Mouse (Mus musculus) CH12F3 (cell line): Measurements from ENCODE around the gene Pla2g10.
"Not testable (repeated sequence)": the region's sequence is repeated elsewhere in the genome, so short reads cannot be mapped to it uniquely, and the experiment has no call there.

Experiments
- in situ Hi-C: fragments of 300-500 bp; cut with MboI; formaldehyde crosslinking; loops from 2 replicates; pipeline ENCODE4 v1.14.3; 2020; ENCODE audit warnings: low sequenced_read_pairs

Pla2g10 gene

DNA sequence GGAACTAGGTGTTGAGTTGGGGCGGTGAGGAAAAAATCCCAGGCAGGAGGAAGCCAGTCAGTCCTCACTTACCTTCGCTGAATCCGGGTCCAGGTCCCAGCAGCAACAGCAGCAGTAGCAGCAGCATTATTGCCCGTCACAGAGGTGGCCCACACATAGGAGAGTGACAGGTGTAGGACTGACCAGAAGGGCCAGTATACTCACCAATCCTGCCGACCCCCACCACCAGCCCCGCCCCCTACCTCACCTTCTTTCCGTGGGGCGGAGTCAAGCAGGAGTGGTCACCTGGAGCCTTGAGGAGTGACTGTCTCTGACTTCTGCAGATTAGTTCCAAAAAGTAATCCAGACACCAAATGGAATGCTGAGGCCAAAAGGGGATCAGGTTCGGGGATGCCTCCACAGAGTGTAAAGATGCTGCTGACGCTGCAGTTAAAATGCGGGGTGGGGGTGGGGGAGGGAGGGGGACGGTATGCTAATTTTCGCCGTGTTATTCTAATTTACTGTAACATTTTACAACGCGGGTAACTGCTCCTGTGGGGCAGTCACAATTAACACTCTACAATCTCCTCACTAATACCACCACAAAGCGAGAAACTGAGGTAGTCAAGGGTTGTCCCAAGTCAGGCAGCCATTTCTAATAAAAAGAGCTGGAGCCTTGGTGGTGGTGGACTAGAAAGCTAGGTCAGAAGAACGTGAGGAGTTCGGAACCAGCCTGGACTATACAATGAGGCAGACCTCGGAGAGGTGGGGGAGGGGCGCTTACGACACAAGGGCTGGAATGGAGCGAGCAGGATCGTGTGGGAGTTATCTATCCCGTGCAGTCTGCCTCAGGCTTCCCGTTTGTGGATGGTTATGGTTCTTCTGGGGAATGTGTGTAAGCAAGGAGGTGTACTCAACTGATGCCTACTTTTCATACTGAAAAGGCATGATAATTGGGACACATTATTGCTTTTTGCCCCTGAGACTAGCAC lies at the start of gene Pla2g10:
TSS of gene Pla2g10 (minus strand) at position 699 of the 971 bp plus-strand sequence.
- in situ Hi-C loops: no loop called here

DNA sequence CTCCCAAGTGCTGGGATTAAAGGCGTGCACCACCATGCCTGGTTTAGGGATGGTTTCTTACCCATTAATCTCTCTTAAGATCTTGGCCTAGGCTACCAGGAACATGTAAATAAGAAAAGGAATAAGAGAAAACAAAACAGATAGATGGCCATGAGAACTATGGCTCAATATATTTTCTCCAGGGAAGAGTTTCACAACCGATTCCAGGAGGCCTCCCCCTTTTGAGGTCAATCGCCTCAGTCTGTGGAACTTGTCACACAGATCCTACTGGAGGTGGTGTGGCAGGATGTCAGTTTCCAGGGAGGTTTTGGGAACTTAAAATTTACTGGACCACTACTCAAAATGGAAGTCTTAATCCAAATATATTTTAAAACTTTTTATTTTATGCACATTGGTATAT lies 43.9 kb upstream of the Pla2g10 start:
- in situ Hi-C loops: not testable (repeated sequence)

DNA sequence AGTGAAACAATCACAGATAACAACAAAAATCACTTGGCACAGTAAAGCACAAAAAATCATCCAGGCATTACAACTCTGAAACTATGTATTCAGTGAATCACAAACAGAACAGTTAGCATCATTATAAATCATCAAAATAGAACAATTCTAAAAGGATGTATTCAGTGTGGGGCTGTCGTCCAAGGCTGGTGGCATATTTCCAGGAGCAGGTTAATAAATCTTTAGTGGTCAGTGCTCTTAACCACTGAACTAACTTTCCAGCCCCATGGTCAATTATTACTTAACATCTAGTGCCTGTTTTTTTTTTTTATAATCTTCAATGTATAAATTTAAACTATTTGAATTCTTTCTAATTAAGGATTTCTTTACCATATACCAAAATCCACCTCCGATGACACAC lies 43.2 kb upstream of the Pla2g10 start:
- in situ Hi-C loops: not testable (repeated sequence)

DNA sequence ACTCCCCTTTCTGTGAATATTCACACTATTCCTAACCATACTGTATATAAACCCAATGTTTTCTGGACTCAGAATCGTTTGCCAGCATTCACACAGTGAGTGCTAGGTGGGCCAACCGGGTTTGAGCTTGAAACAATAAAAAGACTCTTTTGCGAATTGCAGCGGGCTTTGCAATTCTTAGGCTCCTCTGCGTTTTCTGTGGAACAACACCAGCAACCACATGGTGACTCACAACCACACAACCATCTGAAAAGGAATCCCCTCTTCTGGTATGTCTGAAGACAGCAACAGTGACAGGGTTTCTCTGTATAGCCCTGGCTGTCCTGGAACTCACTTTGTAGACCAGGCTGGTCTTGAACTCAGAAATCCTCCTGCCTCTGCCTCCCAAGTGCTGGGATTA lies 41.3 kb upstream of the Pla2g10 start:
- in situ Hi-C loops: not testable (repeated sequence)

DNA sequence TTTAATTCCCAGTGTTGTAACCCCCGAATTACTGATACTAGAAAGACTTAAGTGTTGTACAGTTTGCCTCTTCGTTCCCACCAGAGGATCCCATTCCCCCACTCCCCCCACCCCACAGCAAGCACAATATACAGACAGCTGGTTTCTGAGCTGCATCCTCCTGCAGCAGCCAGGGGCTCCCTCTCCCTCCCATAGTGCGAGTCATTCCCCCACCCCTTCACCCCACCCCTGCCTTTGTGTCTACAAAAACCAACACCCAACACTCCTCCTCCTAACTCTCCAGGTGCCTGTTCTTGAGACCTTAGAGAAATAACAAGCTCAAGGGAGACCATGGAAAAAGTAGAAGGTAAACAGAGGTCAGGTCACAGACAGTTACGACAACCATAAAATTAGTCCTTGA lies 40.8 kb upstream of the Pla2g10 start:
- in situ Hi-C loops: not testable (repeated sequence)

DNA sequence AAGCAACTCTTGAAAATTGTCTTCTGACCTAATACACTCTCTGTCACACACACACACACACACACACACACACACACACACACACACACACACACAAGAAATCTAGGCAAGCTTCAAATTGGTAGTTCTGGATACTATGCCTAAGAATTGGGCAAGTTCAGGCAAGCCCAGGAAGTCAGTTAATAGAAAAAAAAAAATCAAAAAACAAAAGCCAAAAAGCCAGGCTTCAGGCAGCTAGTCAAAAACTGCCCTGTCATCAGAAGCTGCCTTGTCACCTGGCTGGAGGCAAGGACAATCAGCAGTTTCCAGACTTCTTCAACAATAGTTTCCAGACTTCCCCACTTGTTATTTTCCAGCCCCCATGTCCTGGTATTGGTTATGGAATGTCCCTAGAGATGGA lies 35.6 kb upstream of the Pla2g10 start:
- in situ Hi-C loops: no loop called here

DNA sequence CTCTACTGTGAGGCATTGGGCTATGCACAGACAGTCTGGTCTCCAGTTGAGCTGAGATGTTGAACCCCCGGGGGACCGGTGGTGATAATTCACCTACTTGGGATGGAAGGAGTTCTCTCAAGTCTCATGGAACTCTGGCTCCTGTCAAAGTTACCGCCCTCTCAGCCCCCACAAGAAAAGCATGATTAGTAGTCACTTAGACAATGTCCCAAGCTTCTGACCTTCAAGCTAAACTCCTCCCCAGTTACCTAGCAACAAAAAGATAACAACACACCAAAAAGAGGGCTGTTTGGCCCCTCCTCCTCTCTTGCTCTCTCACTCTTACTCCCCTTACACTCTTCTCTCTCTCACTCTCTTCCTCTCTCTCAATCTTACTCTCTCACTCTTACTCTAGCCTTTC lies 33.7 kb upstream of the Pla2g10 start:
- in situ Hi-C loops: no loop called here

DNA sequence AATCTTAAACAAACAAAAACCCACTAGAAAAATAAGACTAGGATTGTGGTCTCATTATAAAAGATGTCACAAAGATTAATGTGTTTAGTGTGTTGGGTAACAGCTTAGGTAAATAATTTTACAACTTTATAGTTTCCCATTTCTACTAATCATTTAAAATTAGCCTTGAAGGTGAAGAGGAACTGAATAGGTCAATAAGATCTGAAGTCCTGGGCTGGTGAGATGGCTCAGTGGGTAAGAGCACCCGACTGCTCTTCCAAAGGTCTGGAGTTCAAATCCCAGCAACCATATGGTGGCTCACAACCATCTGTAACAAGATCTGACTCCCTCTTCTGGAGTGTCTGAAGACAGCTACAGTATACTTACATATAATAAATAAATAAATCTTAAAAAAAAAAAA lies 32.0 kb upstream of the Pla2g10 start:
- in situ Hi-C loops: not testable (repeated sequence)

DNA sequence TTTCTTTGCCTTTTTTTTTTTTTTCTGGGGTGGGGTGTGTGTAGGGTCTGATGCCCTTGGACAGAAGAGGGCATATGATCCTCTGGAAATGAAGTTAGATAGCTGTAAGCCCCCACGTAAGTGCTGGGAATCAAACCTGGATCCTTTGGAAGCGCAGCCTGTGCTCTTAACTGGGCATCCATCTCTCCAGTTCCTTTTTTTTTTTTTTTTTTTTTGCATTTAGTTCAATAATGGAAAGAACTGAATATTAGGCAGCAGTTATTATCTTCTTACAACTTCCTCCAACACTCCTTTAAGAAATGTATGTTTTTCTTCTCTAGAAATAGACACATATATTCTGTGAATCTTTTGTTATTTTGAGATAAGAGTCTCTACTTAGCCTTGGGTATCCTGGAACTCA lies 27.0 kb upstream of the Pla2g10 start:
- in situ Hi-C loops: no loop called here

DNA sequence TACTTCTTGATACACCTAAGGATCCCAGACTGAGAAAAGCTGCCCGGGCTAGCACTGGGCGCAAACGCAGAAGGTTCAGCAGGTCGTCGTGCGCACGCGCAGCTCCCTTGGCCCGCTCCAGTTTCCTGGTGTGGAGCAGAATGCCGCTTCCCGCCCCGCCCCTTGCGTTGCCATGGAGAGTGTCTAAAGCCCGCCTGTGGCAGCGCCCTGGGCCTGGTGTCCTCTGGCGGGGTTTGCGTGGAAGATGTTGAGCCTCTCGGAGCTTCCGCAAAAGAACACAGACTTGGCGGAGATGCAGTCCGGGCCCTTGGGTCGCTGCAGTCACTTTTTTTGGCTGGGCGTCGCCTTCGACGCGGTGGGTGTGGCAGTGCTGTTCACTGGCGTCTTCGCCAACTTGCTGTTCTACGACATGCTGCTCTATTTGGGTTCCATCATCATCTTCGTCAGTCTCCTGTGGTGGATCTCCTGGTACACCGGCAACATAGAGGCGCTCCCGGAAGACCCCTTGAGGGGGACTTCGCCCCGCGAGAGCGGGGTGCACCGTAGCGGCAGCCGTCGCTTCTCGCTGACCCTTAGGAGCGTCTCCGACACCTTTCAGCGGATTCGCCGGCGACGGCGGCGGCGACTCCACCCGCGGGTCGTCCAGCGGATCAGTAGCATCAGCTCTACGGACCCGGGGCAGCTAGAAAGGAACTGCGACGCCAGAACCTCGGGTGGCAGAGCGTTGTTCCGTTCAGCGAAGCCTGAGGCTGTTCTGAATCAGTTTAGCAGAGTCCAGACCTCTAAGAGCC lies 23.8 kb upstream of the Pla2g10 start:
- in situ Hi-C loops: no loop called here

DNA sequence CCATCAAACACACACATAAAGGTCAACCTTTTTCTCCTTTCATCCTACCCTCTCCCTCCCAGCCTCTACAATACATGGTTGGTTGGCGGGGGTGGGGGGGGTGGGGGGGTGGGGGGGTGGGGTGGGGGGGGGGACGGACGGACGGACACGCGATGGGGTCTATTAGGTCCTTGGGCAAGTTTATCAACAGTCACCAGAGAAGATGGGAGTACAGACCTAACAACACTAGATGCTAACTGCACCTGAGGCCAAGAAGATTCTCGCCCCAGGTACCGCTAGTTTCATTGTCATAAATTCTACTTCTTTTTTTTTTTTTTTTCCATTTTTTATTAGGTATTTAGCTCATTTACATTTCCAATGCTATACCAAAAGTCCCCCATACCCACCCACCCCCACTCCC lies 23.2 kb upstream of the Pla2g10 start:
- in situ Hi-C loops: no loop called here

DNA sequence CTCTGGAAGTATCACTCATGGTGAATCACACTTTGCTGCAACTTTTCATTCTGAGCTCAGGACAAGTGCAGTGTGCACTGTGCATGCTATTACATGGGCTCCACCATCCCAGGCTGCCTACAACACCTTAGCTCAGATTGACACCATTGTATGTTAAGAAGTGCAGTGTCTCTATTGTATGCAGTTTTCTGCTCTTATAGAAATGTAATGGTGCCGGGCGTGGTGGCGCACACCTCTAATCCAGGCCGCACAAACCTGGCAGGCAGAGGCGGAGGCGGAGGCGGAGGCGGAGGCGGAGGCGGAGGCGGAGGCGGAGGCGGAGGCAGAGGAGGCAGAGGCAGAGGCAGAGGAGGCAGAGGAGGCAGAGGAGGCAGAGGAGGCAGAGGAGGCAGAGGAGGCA lies 19.8 kb upstream of the Pla2g10 start:
- in situ Hi-C loops: no loop called here

DNA sequence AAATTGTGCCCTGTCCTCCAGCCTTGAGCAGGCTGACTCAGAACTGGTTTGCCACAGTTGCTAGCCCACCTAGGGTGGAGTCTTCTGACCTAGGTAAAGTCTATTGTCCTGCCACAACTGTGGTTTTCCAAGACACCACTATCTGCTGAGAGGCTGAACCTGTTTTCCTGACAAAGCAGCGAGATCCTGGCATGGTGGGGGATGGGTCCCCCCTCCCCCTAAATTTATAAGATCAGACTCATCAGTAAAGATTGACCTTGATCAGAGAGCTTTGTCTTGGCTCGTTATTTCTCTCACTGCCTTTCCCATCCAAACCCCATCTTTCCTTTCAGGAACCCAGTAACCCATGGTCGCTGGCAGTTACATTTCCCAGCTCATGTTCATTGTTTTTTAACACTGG lies 19.2 kb upstream of the Pla2g10 start:
- in situ Hi-C loops: no loop called here

DNA sequence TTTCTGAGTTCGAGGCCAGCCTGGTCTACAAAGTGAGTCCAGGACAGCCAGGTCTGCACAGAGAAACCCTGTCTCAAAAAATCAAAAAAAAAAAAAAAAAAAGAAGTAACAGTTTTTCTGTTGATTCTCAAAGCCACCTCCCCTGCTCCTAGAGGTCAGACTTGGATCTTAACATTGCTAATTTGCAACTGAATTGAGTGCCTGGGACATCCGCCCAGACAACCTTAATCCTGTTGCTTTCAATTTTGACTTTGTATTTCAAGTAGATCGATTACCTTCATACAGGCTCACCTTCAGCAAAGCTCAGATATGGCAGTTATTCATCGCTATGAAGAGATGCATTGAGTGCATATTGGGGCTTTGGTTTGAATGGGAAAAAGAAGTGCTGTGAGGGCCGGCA lies 18.5 kb upstream of the Pla2g10 start:
- in situ Hi-C loops: no loop called here

DNA sequence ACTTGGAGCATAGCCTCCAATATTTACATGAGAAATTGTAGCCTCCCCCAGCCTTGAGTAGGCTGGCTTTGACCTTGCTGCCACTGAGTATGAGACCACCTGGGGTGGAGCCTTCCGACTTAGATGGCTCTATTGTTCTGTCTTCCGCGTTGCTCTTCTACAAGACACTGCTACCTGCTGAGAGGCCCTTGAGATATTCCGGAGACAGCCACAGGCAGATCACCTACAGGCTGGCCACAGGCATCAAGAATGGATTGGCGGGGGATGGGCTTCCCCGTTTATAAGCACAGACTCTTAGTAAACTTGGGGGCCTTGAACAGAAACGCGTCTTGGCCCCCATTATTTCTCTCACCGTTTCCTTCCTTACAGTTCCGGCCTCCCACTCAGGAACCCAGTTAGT lies 18.0 kb upstream of the Pla2g10 start:
- in situ Hi-C loops: not testable (repeated sequence)

DNA sequence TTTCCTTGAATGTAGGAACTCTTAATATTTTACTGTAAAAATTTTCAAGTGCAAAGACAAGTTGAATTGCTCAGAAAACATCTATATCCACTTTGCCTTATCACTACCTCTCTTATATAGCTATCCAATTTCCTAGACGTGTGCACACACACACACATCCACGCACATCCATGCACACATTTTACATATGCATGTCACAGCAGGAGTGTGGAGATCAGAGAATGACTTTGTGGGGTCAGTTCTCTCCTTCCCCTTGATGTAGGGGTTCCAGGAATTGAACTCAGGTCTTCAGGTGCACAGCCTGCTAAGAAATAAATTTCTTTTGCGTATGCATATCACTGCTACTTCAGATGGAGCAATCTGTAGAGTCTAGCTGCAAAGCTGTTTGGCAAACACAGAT lies 17.3 kb upstream of the Pla2g10 start:
- in situ Hi-C loops: no loop called here

DNA sequence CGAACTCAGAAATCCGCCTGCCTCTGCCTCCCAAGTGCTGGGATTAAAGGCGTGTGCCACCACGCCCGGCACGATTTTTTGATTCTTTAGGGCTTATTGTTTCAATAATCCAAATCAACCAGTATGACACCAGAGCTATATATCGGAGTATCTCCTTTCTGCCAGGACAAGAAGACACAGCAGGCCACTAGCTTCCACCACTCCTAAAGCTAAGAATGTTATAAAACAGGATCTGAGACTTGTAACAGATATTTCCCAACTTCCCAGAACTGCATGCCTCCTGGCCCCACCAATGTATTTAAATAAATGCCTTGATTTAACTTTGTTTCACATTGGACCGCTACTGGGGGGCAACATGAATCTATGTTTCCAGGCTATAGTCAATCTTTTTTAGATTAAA lies 16.9 kb upstream of the Pla2g10 start:
- in situ Hi-C loops: no loop called here

DNA sequence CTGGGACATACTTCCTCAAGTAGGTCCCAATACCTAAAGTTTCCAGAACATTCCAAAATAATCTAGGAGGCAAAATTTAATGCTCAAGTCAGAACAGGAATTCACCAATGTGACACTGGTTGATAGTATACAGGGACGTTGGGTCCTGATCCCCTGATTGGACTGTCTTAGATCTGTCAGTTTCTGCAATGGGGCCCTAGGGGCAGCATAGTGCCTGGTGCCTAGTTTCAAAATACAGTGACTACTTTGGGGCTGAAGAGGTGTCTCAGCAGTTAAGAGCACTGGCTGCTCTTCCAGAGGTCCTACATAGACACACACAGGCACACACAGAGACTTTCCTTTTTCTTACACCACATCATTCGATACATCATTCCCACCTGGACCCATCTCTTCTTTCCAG lies 10.1 kb upstream of the Pla2g10 start:
- in situ Hi-C loops: no loop called here

DNA sequence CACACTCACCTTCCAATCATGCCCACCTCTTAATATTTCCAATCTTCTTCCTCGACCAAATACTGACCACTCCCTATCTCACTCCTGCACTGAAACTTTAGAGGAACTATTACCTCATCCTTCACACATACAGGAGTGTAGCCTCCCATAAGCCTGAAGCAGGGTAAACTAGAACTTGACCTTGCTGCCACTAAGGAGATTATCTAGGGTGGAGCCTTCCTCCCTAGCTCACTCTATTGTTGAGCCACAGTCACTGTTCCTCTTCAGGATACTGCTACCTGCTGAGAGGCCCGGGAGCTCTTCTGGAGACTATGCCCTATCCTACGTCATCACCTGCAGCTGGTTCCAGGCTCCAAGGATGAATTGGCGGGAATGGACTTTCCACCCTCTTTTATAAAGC lies 8.3 kb upstream of the Pla2g10 start:
- in situ Hi-C loops: not testable (repeated sequence)

DNA sequence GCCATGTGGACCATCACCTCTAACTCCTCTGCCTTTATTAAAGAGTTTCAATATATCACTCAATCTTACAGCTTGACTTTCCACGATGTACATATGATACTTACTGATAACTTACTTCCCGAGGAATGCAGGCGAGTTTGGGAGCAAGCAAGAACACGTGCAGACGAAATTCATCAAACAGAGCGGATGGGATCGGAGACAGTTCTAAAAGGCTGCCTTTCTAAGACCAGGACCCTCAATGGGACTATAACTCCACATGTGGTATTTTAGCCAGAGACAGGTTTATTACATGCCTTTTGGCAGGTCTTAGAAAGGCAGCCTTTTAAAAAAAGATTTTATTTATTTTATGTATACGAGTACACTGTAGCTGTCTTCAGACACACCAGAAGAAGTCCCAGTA lies 5.2 kb upstream of the Pla2g10 start:
- in situ Hi-C loops: no loop called here

DNA sequence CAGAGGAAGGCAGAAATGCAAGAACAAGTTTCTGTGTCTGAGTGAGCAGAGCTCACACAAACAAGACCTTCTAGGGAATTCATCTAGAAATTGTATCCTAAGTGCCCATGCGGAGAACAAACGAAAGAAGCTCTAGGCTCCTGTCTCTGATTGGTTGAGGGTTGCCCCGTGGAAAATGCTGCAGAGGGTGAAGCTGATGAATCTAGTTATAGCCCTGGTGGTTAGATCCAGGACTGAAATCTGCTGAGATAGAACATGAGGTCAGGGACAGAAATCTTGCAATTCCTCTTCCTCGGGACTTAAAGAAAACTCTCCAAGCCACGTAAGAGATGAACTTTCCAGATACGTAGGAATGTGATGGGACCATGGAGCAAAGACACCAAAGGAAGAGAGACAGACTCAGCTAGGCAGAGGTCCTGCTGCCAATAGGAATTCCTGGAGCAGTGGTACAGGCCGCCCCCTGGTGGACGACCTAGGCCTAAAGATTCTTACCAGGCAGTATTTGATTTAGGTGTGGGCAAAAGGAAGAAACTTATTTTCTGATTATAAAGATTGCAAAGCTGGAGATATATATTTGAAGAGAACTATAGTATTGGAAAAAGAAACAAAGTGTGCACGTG lies 2.8 kb upstream of the Pla2g10 start:
- in situ Hi-C loops: no loop called here

DNA sequence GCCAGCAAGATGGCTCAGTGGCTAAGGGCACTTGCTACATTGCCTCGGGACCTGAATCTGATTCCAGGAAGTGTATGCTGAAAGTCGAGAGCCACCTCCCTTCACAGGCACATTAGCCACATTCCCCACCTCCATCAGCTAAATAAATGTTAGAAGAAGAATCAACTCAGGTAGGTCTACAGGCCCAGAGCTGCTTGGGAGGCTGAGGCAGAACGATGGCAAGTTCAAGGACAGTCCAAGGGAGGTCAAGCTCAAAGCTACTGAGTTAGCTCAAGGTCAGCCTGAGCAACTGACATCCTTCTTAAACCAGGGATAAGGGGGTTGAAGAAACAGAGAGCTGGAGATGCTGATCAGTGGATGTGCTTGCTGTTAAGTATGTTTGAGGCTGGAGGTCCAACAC lies 2.0 kb upstream of the Pla2g10 start:
- in situ Hi-C loops: no loop called here
